Mouse (Mus musculus): ENCODE measurements around the gene H2-K1. TPM values are rescaled to one million over a fixed set of nuclear protein-coding genes. Genes with fewer than 3 reads are reported as not detected.

H2-K1 gene
- total RNA-seq, 1 experiment = 69.5 TPM

GRCm38 (mm10) chr17:33948905-33949537 is 51.1 kb downstream of the H2-K1 start:
- no peak for DNase-seq (ENCODE audit: low read depth, low spot score)
- Histone ChIP-seq H3K9me3 (ENCODE audit: control insufficient read depth, insufficient read depth, low read depth, low read length) (no peaks in the 10 kb centered on the region), H3K4me1 (ENCODE audit: control insufficient read depth in 2 of 2, insufficient read depth in 2 of 2, low read length in 2 of 2, poor library complexity in 1 of 2) (peaks cover 0 to 9% of the 10 kb centered on the region in 2 experiments; a peak in 1 of 4 replicates), H3K4me3 (ENCODE audit: insufficient read depth in 1 of 2, low read depth in 1 of 2, low read length in 2 of 2, poor library complexity in 1 of 2, severe bottlenecking in 1 of 2) (no peak overlapping the region), H3K27ac (ENCODE audit: insufficient read depth, low read depth, low read length, poor library complexity, severe bottlenecking) (no peak overlapping the region), H3K9ac (ENCODE audit: insufficient read depth, low read depth, low read length, poor library complexity, severe bottlenecking) (no peak overlapping the region), H3K36me3 (ENCODE audit: control insufficient read depth, insufficient read depth, low read length, poor library complexity, severe bottlenecking) (peaks cover 56% of the 10 kb centered on the region)
- in situ Hi-C loops (cut with MboI; ENCODE audit: low sequenced_read_pairs in 2 of 2, unreplicated experiment in 2 of 2) = no loop called here
- TF ChIP-seq CHD2 (IDR thresholded peaks at IDR 0.05; ENCODE audit: low read depth, low read length) (no peak), ZC3H11A (IDR thresholded peaks at IDR 0.05; ENCODE audit: borderline replicate concordance, low read depth, low read length) (no peak), HCFC1 (IDR thresholded peaks at IDR 0.05; ENCODE audit: borderline replicate concordance, insufficient read depth, low read length) (no peak), MAFK (IDR thresholded peaks at IDR 0.05; ENCODE audit: insufficient read depth, low read depth, low read length) (no peak), ZNF384 (IDR thresholded peaks at IDR 0.05; ENCODE audit: low read depth, low read length) (no peak)

- TF ChIP-seq ZNF384 (IDR thresholded peaks at IDR 0.05; ENCODE audit: low read depth, low read length) (no peak), MAFK (IDR thresholded peaks at IDR 0.05; ENCODE audit: insufficient read depth, low read depth, low read length) (no peak), HCFC1 (IDR thresholded peaks at IDR 0.05; ENCODE audit: borderline replicate concordance, insufficient read depth, low read length) (no peak), CHD2 (IDR thresholded peaks at IDR 0.05; ENCODE audit: low read depth, low read length) (no peak), ZC3H11A (IDR thresholded peaks at IDR 0.05; ENCODE audit: borderline replicate concordance, low read depth, low read length) (no peak)
- no peak overlapping the region for H3K4me3 ChIP-seq (ENCODE audit: insufficient read depth in 1 of 2, low read depth in 1 of 2, low read length in 2 of 2, poor library complexity in 1 of 2, severe bottlenecking in 1 of 2)
- in situ Hi-C loops (cut with MboI; ENCODE audit: low sequenced_read_pairs in 2 of 2, unreplicated experiment in 2 of 2) = no loop called here
Observed at GRCm38 (mm10) chr17:33948090-33948904, 51.9 kb downstream of the H2-K1 start.

GRCm38 (mm10) chr17:33947430-33948089 is 52.6 kb downstream of the H2-K1 start:
- TF ChIP-seq CHD2 (IDR thresholded peaks at IDR 0.05; ENCODE audit: low read depth, low read length) = no peak
- no peak for TF ChIP-seq ZNF384 (IDR thresholded peaks at IDR 0.05; ENCODE audit: low read depth, low read length)
- no peak for TF ChIP-seq MAFK (IDR thresholded peaks at IDR 0.05; ENCODE audit: insufficient read depth, low read depth, low read length)
- TF ChIP-seq HCFC1 (IDR thresholded peaks at IDR 0.05; ENCODE audit: borderline replicate concordance, insufficient read depth, low read length) = no peak
- TF ChIP-seq ZC3H11A (IDR thresholded peaks at IDR 0.05; ENCODE audit: borderline replicate concordance, low read depth, low read length) = no peak
- Histone ChIP-seq H3K9ac (ENCODE audit: insufficient read depth, low read depth, low read length, poor library complexity, severe bottlenecking) (no peak overlapping the region), H3K4me1 (ENCODE audit: control insufficient read depth in 2 of 2, insufficient read depth in 2 of 2, low read length in 2 of 2, poor library complexity in 1 of 2) (peaks cover 0 to 9% of the 10 kb centered on the region in 2 experiments; a peak in 1 of 4 replicates), H3K36me3 (ENCODE audit: control insufficient read depth, insufficient read depth, low read length, poor library complexity, severe bottlenecking) (peaks cover 54% of the 10 kb centered on the region), H3K27ac (ENCODE audit: insufficient read depth, low read depth, low read length, poor library complexity, severe bottlenecking) (no peak overlapping the region), H3K9me3 (ENCODE audit: control insufficient read depth, insufficient read depth, low read depth, low read length) (no peaks in the 10 kb centered on the region), H3K4me3 (ENCODE audit: insufficient read depth in 1 of 2, low read depth in 1 of 2, low read length in 2 of 2, poor library complexity in 1 of 2, severe bottlenecking in 1 of 2) (no peak overlapping the region)
- DNase-seq (ENCODE audit: low read depth, low spot score) = no peak
- in situ Hi-C loops (cut with MboI; ENCODE audit: low sequenced_read_pairs in 2 of 2, unreplicated experiment in 2 of 2) = no loop called here

More at GRCm38 (mm10) chr17:33948090-33948904, 51.9 kb downstream of the H2-K1 start:
- Histone ChIP-seq H3K9me3 (ENCODE audit: control insufficient read depth, insufficient read depth, low read depth, low read length) (no peaks in the 10 kb centered on the region), H3K36me3 (ENCODE audit: control insufficient read depth, insufficient read depth, low read length, poor library complexity, severe bottlenecking) (peaks cover 55% of the 10 kb centered on the region), H3K9ac (ENCODE audit: insufficient read depth, low read depth, low read length, poor library complexity, severe bottlenecking) (no peak overlapping the region), H3K4me1 (ENCODE audit: control insufficient read depth in 2 of 2, insufficient read depth in 2 of 2, low read length in 2 of 2, poor library complexity in 1 of 2) (peaks cover 0 to 9% of the 10 kb centered on the region in 2 experiments; a peak in 1 of 4 replicates), H3K27ac (ENCODE audit: insufficient read depth, low read depth, low read length, poor library complexity, severe bottlenecking) (no peak overlapping the region)
- DNase-seq (ENCODE audit: low read depth, low spot score) = no peak

Other genes starting within 250 kb of the H2-K1 start
- 26.0 and 34.8 TPM in 2 replicates for gene Rab11b, start 239.8 kb downstream of the H2-K1 start, total RNA-seq (2012; rRNA removed)
- gene Angptl4, start 218.5 kb downstream of the H2-K1 start, total RNA-seq (2012; rRNA removed) = 30.5 and 39.3 TPM in 2 replicates
- 81.1 and 165 TPM in 2 replicates for gene Kank3, start 189.8 kb downstream of the H2-K1 start, total RNA-seq (2012; rRNA removed)
- gene Rps28, start 175.8 kb downstream of the H2-K1 start, total RNA-seq (2012; rRNA removed) = 5,476 and 6,336 TPM in 2 replicates
- 639 and 871 TPM in 2 replicates for gene Ndufa7, start 175.8 kb downstream of the H2-K1 start, total RNA-seq (2012; rRNA removed)
- gene Cd320, start 157.3 kb downstream of the H2-K1 start, total RNA-seq (2012; rRNA removed) = 131 and 228 TPM in 2 replicates
- 11.6 and 19.7 TPM in 2 replicates for gene Gm7029, start 126.5 kb downstream of the H2-K1 start, total RNA-seq (2012; rRNA removed)
- gene Kifc1, start 109.7 kb downstream of the H2-K1 start, total RNA-seq (2012; rRNA removed) = 149 and 187 TPM in 2 replicates
- 33.2 and 46.0 TPM in 2 replicates for gene Platr17, start 95.2 kb downstream of the H2-K1 start, total RNA-seq (2012; rRNA removed)
- 67.3 and 73.7 TPM in 2 replicates for gene Daxx, start 90.9 kb downstream of the H2-K1 start, total RNA-seq (2012; rRNA removed)
- 39.4 and 64.9 TPM in 2 replicates for gene Tapbp, start 84.4 kb downstream of the H2-K1 start, total RNA-seq (2012; rRNA removed)
- 32.8 and 34.8 TPM in 2 replicates for gene Zbtb22, start 84.4 kb downstream of the H2-K1 start, total RNA-seq (2012; rRNA removed)
- 65.8 and 129 TPM in 2 replicates for gene Rgl2, start 70.8 kb downstream of the H2-K1 start, total RNA-seq (2012; rRNA removed)
- 175 and 201 TPM in 2 replicates for gene Pfdn6, start 60.0 kb downstream of the H2-K1 start, total RNA-seq (2012; rRNA removed)
- gene Wdr46, start 59.7 kb downstream of the H2-K1 start, total RNA-seq (2012; rRNA removed) = 65.6 and 78.2 TPM in 2 replicates
- 10.3 and 15.3 TPM in 2 replicates for gene B3galt4, start 48.9 kb downstream of the H2-K1 start, total RNA-seq (2012; rRNA removed)
- gene Vps52, start 44.5 kb downstream of the H2-K1 start, total RNA-seq (2012; rRNA removed) = 23.2 and 24.8 TPM in 2 replicates
- gene Rps18, start 44.3 kb downstream of the H2-K1 start, total RNA-seq (2012; rRNA removed) = 4,706 and 5,724 TPM in 2 replicates
- gene Ring1, start 24.3 kb upstream of the H2-K1 start, total RNA-seq (2012; rRNA removed) = 5.6 and 8.9 TPM in 2 replicates
- gene H2-Ke6, start 27.7 kb upstream of the H2-K1 start, total RNA-seq (2012; rRNA removed) = 15.5 and 27.7 TPM in 2 replicates
- gene Slc39a7, start 31.3 kb upstream of the H2-K1 start, total RNA-seq (2012; rRNA removed) = 253 and 394 TPM in 2 replicates
- gene Rxrb, start 31.5 kb upstream of the H2-K1 start, total RNA-seq (2012; rRNA removed) = 52.4 and 79.2 TPM in 2 replicates
- 1.3 and 1.4 TPM in 2 replicates for gene Col11a2, start 39.1 kb upstream of the H2-K1 start, total RNA-seq (2012; rRNA removed)
- 0.54 TPM in 1 of 2 replicates, not detected in the other for gene H2-Oa, start 92.0 kb upstream of the H2-K1 start, total RNA-seq (2012; rRNA removed)
- gene H2-DMa, start 119.2 kb upstream of the H2-K1 start, total RNA-seq (2012; rRNA removed) = 18.5 and 24.5 TPM in 2 replicates
- gene Brd2, start 122.3 kb upstream of the H2-K1 start, total RNA-seq (2012; rRNA removed) = 257 and 321 TPM in 2 replicates
- 0.31 TPM in 1 of 2 replicates, not detected in the other for gene H2-DMb2, start 143.0 kb upstream of the H2-K1 start, total RNA-seq (2012; rRNA removed)
- 3.1 and 5.0 TPM in 2 replicates for gene H2-DMb1, start 152.7 kb upstream of the H2-K1 start, total RNA-seq (2012; rRNA removed)
- 13.9 and 23.1 TPM in 2 replicates for gene Tap1, start 187.2 kb upstream of the H2-K1 start, total RNA-seq (2012; rRNA removed)
- gene Psmb9, start 187.4 kb upstream of the H2-K1 start, total RNA-seq (2012; rRNA removed) = 3.8 and 4.1 TPM in 2 replicates
- 3.2 and 7.4 TPM in 2 replicates for gene Psmb8, start 197.4 kb upstream of the H2-K1 start, total RNA-seq (2012; rRNA removed)
- 4.0 and 5.1 TPM in 2 replicates for gene Tap2, start 203.2 kb upstream of the H2-K1 start, total RNA-seq (2012; rRNA removed)
- not detected in 2 replicates for gene H2-Ob, start 238.6 kb upstream of the H2-K1 start, total RNA-seq (2012; rRNA removed)

Measured in ES-E14 (cell line).